Mouse (Mus musculus) left cerebral cortex, adult 11 months (tissue): ENCODE data around the gene Ssbp4.

Experiments
- DNase-seq: peaks from one replicate; pipeline ENCODE4 v3.0.0; 2022; ENCODE audit warnings: low spot score

Ssbp4 gene

GRCm38 (mm10) chr8:70585258-70585652 is 23.4 kb downstream of the Ssbp4 start:
- DNase-seq = no peak

- DNase-seq = no peak
These were observed 23.9 kb downstream of the Ssbp4 start for GRCm38 (mm10) chr8:70584606-70585257.

DNA sequence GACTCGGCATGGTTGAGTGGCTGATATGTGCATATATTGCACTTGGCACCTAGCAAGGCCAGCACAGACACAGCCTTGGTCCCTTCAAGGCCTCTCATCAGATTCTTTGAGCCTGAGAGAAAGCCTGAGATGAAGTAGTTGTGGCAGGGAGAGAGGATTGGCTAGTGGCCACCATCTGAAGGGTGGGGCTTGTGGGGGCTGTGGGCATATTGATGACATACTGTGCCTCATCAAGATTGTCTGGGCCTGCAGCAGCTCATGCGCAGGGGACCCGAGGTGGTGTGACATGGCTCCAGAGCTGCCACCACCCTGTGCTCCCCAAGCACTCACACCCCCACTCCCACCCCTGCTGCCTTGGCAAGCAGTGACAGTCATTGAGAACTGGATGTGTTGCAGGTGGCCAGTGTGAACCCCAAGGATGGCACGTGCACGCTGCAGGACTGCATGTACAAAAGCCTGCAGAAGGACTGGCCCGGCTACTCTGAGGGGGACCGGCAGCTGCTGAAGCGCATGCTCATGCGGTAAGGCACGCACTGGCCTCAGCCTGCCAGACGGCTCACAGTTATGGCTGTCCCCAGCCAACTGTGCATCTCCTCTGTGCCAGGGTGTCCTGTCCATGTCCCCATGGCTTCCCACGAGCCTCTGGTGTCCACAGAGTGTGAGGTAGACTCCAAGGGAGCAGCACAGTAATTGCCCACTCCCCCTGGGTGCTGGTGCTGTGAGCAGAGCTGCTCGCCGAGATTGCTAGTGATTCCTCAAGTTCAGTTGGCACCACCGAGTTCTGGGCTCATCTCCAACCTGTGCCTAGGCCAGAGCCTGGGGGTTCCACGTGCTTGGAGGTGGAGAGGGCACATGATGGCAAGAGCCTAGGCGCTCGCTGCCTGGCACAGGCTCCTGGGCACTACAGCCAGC is 24.9 kb downstream of the Ssbp4 start:
- DNase-seq = no peak

DNA sequence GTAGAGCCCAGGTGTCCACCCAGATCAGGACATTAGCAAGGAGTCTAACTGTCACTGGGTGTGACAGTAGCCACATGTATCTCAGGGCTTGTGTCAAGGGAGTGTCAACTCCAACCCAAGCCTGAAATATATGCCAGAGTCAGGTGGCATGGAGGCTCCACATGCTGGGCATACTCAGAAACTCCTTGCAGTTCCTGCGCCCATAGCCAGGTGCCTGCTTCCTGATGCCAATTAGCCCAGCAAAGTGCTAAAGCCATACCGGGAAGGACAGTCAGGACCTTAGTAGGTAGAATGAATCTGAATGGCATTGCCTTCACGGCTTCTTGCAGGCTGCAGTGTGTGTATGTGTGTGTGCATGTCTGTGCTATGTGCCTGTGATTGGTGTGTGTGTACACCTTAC is 31.5 kb downstream of the Ssbp4 start:
- DNase-seq = no peak

GRCm38 (mm10) chr8:70574915-70575314 is 33.8 kb downstream of the Ssbp4 start:
- DNase-seq = no peak

GRCm38 (mm10) chr8:70574302-70574701 is 34.4 kb downstream of the Ssbp4 start:
- DNase-seq = no peak

DNA sequence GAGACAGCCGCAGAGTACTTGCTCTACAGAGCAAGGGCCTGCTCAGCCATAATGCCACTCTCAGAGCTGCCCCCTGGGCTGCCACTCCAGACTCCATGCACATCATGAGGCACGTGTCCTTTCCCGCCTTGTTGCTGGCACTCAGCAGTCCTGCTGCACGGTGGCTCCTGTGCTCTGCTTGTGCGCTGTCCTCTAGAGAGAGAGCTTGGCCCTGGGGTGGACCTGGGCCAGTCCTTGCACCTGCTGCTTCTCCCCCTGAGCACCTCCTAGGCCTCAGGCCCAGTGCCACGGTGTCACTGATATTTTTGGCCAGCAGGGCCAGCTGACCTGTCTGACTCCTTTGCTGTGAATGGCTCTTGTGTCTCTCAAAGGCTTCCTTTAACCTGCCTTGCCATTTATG is 37.7 kb downstream of the Ssbp4 start:
- DNase-seq = no peak

DNA sequence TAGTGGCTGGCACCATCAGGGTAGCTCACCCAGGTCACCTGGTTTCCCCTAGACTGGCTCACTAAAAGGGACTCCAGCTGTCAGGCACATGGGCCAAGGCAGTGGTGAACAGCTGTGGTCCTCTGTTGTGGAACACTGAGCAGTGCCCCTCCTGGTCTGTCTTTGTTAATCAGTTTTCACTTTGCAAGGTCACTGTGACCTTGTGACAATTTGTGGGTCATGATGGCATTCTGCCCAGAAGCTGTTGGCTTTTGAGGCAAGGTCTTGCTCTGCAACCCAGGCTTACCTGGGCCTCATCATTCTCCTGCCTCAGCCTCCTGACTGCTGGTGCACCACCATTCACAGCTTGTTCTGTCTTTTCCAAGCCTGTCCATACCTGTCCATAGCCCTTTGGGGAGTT is 38.3 kb downstream of the Ssbp4 start:
- DNase-seq = no peak

- no peak for DNase-seq
These were observed 43.1 kb downstream of the Ssbp4 start for GRCm38 (mm10) chr8:70565561-70565960.

DNA sequence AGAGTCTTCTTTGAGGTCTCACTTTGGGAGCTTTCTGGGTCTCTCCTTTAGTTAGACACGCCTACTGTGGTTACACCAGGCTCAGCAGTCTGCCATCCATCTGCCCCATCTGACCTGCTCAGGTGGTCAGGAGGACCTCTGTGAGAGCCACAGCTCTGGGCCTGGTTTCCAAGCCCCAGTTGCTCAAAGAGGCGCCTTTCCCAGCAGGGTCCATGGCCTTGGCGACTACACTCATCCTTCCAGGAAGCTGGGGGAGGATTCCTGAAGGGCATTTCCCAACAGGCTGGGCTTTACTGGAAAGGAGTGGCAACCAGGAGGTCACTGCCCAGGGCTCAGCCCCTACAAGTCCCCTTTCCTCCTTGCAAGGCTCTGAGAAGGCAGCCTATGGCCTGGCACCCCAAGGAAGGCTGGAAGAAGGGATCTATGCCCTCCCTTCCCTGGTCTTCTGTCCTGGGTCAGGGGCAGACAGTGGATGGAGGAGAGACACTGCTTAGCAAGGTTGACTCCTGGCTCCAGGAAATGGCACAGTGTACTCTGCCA is 43.9 kb downstream of the Ssbp4 start:
- no peak for DNase-seq

- DNase-seq = no peak
These were observed 44.8 kb downstream of the Ssbp4 start for GRCm38 (mm10) chr8:70563763-70564387.

GRCm38 (mm10) chr8:70562802-70563201 is 45.9 kb downstream of the Ssbp4 start:
- DNase-seq = no peak

DNA sequence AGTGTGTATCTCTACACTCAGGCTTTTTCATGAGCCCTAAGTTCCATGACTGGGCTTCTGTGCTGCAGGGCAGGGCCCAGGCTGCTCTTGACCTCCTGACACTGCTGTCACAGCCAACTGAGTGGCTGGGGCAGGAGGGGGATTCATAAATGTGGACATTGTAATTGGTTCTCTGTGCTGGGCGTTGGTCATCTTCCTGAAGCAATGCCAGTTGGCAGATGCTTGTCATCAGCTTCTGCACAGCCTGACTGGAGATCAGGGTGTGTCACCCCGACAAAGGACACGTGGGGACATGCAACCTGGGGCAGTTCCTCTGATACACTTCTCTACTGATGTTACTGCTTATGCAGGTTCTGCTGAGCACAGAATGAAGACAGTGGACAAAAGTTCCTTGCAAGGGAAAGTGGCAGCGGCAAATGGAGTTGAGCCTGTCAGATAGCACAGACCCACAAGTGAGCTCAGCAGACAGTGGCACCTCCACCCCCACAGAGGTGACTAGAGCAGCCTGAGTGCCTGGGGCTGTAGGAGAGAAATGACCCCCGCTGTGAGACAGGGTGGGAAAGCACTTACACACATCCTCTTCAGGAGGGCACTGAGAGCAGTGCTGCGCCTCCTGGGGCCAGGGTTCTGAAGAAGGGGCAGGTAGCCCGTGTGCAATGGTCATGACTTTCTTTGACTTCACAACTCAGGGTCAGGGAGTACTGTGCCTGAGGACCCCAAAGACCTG is 46.7 kb downstream of the Ssbp4 start:
- DNase-seq = peak; percentile 62

GRCm38 (mm10) chr8:70561357-70561756 is 47.3 kb downstream of the Ssbp4 start:
- DNase-seq = no peak

GRCm38 (mm10) chr8:70560564-70560963 is 48.1 kb downstream of the Ssbp4 start:
- DNase-seq = no peak

DNA sequence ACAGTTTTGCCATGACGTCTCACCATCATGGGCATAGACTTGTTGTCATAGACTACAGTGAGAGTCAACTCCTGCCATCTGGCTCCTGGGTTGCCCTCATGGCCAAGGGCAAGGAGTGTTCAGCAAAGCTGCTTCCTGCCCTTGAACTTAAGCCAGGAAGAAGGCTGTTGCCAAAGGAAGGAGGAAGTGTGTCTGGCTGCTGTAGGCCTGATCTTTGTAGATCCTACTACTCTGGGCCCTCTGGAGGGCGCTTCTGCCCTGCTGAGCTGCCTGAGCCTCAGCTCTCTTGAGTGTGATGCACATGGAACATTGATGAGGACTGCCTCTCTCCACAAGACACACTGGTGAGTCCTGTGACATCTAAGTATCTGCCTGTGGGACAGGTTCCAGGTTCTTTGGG is 48.6 kb downstream of the Ssbp4 start:
- no peak for DNase-seq

DNA sequence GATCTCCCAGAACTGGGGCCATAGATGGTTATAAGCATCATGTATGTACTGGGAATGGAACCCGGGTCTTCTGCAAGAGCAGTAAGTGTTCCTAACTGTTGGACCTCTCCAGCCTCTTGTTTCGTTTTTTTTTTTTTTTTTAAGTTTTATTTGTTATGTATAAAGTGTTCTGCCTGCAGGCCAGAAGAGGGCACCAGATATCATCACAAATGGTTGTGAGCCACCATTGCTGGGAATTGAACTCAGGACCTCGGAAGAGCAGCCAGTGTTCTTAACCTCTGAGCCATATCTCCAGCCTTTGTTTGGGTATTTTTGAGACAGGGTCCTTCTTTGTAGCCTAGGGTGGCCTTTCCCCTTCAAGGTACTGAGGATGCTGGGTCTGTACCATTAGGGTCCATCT is 49.7 kb downstream of the Ssbp4 start:
- no peak for DNase-seq

DNA sequence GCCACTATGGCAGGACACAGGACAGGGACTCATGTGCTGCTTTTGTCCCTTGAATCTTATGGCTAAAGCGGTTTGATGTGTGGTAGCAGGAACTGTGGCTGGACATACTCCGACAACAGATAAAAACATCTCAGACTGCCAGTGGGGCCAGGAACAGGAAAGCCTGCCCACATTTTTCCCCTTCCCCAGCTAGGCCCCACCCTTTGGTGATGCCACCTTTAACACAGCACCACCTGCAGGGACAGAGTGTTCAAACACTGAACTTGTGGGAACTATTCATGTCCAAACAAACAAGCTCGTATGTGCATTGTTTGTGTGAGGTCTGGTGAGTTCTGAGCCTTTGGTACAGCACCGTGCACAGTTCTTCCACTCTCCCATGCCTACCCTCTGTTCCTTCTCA is 50.3 kb downstream of the Ssbp4 start:
- DNase-seq = no peak

DNA sequence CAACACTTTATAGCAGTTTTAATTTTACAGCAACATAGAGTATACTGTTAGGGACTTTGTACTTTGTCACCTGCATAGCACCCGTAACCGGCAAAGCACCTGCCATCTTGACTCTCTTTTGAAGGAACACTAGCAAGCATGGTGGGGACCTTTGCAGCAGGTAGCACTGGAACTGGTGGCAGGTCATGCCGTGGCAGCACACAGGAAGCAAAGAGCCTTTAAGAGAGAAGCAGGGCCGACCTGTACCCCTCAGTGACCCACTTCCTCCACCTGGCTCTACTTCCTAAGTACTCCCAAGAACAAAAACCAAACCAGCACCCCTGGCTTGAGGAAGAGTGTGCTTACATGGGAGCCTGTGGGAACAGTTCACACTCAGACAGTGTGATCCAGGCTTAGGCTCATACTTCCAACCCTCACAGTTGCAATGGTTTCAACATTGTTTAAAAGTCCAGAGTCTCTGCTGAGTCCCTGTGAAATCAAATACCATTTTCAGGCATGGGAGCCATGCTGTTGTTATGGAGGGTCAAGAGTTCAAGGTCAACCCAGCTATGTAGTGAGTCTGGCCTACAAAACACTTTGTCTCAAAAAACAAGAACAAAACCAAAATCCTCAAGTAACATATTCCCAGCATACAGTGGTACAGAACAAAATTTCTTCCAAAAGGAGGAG is 53.5 kb downstream of the Ssbp4 start:
- no peak for DNase-seq

DNA sequence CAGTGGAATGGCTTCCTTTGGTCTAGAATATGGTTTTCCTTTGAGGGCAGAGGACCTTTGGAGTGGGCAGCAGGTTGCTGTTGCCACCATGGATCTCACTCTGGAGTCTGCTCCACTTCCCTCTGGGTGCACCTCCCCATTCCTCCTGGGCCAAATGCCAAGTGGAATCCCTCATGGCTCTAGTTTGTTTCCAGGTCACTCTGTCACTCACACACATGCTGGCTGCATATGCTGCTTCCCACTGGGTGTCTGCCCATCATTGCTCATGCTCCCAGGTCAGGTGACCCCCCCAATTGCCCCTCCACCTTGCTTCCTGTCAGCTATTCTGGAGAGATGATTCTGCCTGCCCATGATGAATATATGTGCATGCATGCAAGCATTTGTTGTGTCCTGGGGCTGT is 54.9 kb downstream of the Ssbp4 start:
- DNase-seq = no peak

GRCm38 (mm10) chr8:70552836-70553235 is 55.8 kb downstream of the Ssbp4 start:
- no peak for DNase-seq
